Mouse (Mus musculus) hindlimb bud, embryonic 11.5 days (tissue): ENCODE measurements around the gene Slc35b4.

Source experiments
- DNase-seq: peaks from one replicate; pipeline ENCODE4 v3.0.0-alpha.2; 2012; ENCODE audit warnings: low read depth, low spot score; ENCODE audit errors: extremely low spot score

Gene Slc35b4

DNA sequence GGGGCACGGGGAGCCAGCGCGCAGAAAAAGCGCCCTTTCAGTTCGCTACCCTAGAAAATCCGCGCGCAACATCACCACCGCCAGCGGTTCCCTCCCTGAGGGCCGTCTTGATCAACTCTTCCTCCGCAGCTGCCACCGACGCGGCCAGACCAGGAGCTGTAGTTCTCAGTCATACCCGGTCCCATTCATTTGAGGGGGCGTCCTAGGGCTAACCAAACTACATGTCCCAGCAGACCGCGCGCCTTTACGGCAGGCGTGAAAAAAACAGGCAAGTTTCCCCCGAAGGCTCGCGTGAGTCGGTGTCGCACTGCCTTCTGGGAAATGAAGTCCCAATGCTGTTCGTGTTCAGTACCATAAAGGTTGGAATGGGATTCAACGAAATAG, at the start of gene Slc35b4:
Slc35b4 (minus strand) TSS at position 248 of the 384 bp plus-strand sequence.
- DNase-seq: peak; percentile 92

DNA sequence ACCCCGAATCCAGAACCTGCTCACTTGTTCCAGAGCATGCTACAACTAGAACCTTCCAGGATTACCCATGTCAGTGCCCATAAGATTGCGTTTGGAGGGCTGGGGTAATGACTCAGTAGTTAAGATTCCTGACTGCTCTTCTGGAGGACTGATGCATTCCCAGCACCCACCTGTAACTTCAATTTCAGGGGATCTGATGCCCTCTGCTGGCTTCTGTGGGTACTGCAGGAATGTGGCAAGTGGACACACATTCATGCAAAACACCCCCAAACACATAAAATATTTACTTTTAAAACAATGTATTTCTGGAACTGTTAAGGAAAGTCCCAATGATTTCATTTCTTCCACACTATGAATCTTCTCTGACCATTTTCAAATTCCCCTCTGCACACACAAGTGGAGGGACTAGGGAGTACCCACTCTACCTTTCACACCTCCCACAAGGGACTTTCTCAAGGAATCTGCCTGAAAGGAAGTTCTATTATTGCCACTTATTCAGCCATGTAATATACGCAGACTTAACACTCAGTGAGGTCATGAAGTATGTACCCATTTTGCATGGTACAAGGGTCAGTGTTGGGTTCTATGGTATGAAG, 48.2 kb upstream of the Slc35b4 start:
- DNase-seq: no peak

DNA sequence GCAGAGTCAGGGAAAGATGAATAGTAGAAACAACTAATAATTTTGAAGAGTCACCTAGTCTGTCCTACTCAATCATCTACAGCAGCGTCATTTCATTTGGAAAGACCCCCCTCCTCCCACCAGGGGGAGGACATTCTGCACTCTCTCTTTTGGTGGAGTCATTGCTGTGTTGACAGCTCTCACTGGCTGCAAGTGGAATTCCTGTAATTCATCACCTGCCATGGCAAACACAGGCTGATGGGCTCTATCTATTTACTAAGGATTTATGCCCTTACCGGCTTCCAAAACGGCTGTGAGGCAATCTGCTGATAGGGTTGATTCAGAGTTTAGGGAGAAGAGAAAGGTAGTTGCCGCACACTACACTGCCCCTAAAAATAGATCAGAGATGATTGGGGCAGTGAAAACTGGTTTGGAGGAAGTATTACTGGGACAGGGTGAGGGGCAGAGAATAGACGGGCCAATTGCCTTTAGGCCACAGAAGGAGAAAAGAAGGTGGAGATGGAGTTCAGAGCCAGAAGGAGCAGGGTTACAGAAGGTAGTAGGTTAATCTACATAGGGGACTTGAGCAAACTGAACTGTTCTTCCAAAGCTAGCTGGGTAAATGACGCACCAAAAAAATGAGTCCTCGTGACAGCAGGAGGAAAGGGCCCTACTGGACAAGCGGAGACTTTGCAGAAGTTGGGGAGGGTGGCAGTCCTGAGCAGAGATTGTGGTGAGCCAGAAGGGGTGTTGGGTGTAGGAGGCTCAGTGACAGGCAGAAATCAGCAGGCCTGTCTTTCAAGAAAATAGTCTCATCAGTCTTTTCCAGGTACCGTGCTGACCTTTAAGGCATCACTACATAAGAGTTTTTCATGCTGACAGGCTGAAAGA, 39.8 kb upstream of the Slc35b4 start:
- no peak for DNase-seq

DNA sequence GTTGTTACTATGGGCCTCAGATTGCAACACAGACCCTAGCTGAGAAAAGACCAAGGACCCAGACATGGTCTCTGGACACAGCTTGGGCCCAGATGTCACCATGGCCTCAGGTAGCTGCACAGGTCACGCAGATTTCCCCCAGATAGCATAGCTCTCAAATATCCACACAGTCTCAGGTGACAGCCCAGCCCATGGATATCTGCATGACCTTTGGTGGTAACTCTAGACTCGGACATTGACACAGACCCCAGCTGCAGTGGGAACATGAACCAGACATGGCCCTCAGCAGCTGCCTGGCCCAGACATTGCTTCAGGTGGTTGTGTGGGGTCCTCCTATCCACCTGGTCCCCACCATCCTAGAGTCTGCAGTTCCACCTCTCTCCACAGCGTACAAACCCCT, 28.8 kb upstream of the Slc35b4 start:
- DNase-seq: no peak

- DNase-seq: no peak
Measured at GRCm38 (mm10) chr6:34204971-34205572, 28.2 kb upstream of the Slc35b4 start.

DNA sequence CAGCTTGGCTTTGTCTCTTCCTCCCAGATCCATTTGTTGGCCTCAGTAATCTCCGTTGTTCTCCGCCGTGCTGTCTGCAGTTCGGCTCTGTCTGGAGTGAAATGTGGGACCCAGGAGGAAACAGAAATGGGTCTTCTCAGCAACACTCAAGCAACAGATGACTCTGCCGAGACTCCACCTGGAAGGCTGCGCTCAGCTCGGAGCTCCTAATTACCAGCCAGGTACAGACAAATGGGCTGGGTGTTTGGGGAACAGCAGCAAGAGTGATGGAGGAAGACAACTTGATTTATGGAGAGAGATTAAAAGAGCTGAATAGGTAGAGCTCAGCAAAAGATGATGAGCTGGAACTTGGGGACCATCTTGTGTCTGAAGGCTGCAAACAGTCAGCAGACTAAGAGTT, 26.6 kb upstream of the Slc35b4 start:
- no peak for DNase-seq

DNA sequence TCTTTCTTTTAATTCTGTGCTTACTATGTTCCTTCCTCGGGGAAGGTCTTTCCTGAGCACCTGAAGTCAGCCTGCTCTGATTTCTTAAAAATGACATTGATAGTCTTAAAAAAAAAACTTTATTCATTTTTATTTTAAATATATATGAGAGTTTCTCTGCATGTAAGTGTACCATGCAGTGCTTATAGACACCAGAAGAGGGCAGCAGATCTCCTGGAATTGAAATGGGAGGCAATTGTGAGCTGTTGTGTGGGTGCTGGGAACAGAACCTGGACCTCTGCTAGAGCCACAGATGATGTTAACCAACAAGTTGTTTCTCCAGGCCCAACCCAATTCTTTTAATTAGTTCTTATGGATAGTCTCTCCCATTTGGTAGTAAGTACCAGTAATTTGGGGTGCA, 18.1 kb upstream of the Slc35b4 start:
- DNase-seq: no peak

- no peak for DNase-seq
Measured at GRCm38 (mm10) chr6:34193708-34194475, 17.0 kb upstream of the Slc35b4 start.

DNA sequence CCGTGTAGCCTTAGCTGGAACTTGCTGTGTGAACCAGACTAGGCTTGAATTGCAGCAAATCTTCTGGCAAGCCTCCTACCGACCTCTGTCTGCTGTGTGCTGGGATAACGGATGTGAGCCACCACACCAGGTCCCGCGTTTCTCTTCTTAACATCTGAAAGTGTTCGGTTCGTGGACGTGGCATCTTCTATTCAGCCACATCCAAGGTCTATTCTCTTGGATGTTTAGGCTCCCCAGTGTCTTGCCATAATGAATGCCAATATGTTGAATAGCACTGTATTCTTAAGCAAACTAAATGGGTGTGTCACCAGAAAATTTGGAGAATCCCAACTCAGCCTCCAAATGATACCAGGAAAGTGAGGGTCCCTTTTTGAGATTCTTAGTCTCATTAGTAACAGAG, 14.5 kb upstream of the Slc35b4 start:
- no peak for DNase-seq

DNA sequence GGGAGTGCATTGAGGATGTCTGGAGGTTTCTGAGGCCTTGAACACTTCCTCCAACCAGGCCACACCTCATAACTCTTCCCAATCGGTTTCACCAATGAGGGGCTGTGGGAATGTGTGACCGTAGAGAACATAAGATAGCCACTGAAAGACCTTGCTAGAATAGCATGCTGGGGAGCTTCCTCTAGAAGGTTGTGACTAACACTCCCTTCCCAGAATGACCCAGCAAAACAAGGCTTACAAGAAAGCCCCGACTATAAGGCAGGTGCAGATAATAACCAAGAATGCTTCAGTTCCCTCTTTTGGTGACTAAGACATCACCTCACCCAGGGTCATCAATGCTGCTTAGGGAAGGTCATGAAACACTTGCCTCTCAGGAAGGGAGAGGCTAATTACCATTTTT, 12.6 kb upstream of the Slc35b4 start:
- DNase-seq: no peak

- DNase-seq: no peak
Measured at GRCm38 (mm10) chr6:34187986-34188599, 11.2 kb upstream of the Slc35b4 start.

- DNase-seq: no peak
Measured at GRCm38 (mm10) chr6:34187273-34187863, 10.5 kb upstream of the Slc35b4 start.

- DNase-seq: no peak
Measured at GRCm38 (mm10) chr6:34183326-34183725, 6.4 kb upstream of the Slc35b4 start.

- DNase-seq: no peak
Measured at GRCm38 (mm10) chr6:34181961-34182360, 5.0 kb upstream of the Slc35b4 start.

- DNase-seq: no peak
Measured at GRCm38 (mm10) chr6:34179911-34180310, 3.0 kb upstream of the Slc35b4 start.

- DNase-seq: no peak
Measured at GRCm38 (mm10) chr6:34179007-34179406, 2.1 kb upstream of the Slc35b4 start.

DNA sequence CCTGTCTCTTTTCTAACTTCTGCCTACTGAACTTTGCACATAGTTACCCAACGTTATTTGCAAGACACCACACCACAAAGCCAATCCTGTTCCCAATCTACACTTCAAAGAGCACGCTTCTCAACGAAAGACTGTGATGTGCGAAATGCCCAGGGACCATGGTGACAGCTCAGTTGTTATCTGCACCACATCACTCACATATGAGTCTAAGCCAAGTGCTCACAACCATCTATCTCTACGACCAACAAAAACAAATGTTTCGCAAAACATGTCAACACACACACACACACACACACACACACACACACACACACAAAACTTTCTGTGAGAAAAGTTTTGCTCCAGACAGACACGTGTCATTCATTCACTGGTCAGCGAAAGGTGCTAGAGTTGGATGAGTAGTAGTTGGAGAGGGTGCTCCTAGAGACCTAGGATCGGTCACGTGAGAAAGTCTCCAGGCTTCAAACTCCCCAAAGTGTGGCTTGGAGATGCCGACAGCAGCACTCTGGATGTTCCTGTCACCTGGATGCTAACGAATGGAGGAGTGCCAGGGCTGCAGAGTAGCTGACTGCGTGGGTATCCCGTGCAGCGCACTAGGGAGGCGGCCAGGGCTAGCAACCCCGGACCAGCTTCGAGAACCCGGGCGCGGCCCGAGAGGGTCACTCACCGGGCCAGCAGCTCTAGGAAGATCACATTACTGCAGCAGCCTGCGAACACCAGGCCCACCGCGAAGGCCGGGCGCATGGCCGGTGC, 624 bp downstream of the Slc35b4 start:
- no peak for DNase-seq

- no peak for DNase-seq
Measured at GRCm38 (mm10) chr6:34174715-34175114, 2.2 kb downstream of the Slc35b4 start.

DNA sequence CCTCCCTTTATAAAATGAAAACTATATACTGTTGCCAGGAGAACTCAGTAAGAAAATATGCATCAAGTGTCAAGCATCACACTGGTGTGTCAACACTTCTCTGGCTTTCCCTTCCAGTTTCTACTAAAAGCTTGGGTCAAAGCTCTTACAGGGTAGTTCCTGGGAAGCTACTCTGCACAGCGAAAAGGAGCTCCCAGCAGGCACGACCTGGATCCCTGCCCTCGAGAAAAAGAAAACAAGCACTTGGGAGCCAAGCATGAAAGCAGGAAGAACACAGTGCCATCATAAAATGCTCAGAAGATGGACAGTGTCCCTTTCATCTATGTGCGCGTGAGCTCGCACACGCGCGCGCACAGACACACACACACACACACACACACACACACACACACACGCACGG, 3.7 kb downstream of the Slc35b4 start:
- DNase-seq: no peak
